Mouse (Mus musculus): ENCODE data around the gene Adam20.
A peak's percentile ranks its signal among the peaks of the same experiment; 100 is the strongest.
"Not testable (repeated sequence)": the region's sequence is repeated elsewhere in the genome, so short reads cannot be mapped to it uniquely, and the experiment has no call there.

Adam20 gene

DNA sequence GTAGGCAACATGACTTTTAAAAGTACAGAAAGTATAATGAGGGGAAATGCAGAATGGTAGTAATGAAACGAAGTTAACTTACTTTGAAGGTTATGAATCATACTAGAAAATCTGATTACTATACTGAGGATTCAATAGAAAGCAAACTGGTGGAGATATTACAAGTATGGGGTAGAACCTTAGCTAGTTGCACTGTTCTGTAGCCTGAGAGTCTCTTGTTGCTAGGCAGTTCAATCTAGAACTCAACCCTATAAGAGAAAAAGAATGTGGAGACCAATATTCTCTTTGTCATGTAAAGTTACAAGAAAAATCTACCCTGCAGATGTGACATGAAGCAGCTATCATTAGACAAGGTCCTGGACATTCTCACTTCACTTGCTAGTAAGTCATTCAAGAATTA, at the start of gene Adam20:
Adam20 (plus strand) TSS at position 301 of the 400 bp plus-strand sequence.
- DNase-seq (ENCODE audit: low read depth, low spot score), result not testable (repeated sequence)

DNA sequence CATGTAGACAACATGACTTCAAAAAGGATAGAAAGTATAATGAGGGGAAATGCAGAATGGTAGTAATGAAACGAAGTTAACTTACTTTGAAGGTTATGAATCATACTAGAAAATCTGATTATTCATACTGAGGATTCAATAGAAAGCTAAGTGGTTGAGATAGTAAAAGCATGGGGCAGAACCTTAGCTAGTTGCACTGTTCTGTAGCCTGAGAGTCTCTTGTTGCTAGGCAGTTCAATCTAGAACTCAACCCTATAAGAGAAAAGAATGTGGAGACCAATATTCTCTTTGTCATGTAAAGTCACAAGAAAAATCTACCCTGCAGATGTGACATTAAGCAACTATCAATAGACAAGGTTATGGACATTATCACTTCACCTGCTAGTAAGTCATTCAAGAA, 41.2 kb upstream of the Adam20 start, which contains the start of gene Adam25:
Adam25 (plus strand) TSS at position 301 of the 400 bp plus-strand sequence.
- not testable (repeated sequence) for DNase-seq (ENCODE audit: low read depth, low spot score)

- peak; percentile 30 for DNase-seq (ENCODE audit: low read depth, low spot score)
Measured at GRCm38 (mm10) chr8:40783320-40783719, 9.8 kb upstream of the Adam20 start.

- no peak for DNase-seq (ENCODE audit: low read depth, low spot score)
Measured at GRCm38 (mm10) chr8:40803379-40804079, 10.5 kb downstream of the Adam20 start.

Data from mesoderm, embryonic 11.5 days (tissue).